Mouse (Mus musculus): ENCODE measurements around the gene Acvr1.

Gene Acvr1

GRCm38 (mm10) chr2:58567066-58567810, at the start of gene Acvr1, which contains the start of gene Upp2:
Gene Acvr1, minus strand, starts transcription at chr2:58567157.
Gene Upp2, plus strand, starts transcription at chr2:58567298.
- DNase-seq (ENCODE audit: inconsistent age in 2 of 2, low spot score in 1 of 2), result peak; percentile 93 to 96

DNA sequence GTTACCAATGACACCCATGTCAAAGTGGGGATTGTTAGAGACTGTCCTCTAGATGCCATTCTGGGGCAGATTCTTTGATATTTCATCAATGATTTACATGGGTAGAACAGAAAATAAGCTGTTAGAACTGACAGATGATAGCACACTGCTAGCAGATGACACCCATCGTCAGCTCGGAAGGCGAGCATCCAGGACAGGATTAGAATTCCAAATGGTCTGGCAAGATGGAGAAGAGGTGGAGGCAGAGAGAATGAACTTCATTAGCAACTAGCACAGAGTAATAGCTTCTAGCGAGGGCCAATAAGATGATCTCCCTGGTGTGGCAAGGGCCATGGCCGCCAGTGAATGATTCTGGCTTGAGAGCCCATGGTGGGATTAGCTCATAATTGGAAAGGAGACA, 48.8 kb upstream of the Acvr1 start:
- no peak for DNase-seq (ENCODE audit: inconsistent age in 2 of 2, low spot score in 1 of 2)

DNA sequence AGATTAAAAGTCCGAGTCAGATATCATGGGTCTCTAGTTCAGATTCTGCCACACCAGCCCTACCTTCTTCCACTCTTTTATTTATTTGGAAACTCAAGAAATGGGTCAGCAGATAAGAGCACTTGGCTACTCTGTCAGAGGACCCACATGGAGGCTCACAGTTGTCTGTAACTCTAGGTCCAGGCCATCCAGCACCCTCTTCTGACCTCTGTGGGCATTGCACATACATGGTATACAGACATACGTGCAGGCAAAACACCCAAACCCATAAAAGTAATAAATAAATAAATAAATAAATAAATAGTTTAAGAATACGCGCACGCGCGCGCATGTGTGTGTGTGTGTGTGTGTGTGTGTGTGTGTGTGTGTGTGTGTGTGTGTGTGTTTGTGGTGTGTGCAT, 47.9 kb upstream of the Acvr1 start:
- DNase-seq (ENCODE audit: inconsistent age in 2 of 2, low spot score in 1 of 2), result no peak

DNA sequence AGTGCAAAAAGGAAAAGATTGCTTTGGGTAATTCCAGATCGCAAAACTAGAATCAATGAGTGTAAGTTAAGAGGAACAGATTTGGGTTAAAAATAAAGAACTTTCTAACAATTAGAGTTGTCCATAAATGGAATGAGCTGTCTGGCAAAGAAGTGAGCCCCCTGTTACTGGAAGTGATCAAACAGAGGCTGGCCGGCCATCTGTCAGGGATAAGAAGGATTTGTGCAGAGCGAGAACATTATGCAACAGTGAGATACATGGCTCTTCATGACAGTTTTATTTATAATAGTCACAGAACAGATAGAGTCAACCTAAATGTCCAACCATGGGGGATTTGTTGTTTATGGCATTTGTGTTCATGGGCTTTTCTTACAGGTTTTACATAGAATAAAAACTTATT, 46.8 kb upstream of the Acvr1 start:
- DNase-seq (ENCODE audit: inconsistent age in 2 of 2, low spot score in 1 of 2), result no peak

DNA sequence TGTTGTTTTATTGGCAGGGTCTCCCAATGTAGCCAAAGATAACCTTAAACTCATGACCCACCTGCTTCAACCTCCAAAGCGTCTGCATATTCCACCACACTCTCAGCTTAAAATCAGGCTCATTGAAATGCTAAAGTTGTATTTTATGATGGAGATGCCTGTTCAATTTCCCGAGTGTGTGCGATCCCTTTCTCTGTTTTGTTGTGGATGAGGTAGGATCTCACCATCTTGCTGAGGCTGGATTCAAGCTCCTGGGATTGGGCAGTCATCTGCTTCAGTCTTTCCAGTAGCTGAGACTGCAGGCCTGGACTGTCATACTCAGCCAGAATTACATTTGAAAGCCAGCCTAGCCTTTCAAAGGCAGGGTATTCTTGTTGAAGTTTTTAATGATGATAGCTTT, 37.8 kb upstream of the Acvr1 start:
- no peak for DNase-seq (ENCODE audit: inconsistent age in 2 of 2, low spot score in 1 of 2)

DNA sequence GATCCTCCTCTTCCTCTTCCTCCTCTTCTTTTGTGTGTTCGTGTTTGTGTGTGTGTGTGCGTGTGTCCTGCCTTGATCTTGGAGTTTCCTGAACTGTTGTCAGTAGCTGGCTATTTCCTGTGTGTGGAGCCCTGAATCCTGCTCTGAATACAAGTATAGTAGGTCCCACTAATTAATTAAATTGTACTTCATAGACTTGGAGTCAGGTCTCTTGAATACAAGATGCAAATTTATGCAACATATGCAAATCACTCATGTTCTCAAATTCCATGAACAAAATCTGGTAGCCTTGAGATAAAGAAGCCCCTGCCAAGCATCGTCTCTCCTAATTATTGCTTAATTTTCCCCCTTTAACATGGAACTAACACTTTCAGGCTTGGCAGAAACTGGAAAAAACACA, 36.4 kb upstream of the Acvr1 start:
- DNase-seq (ENCODE audit: inconsistent age in 2 of 2, low spot score in 1 of 2), result no peak

DNA sequence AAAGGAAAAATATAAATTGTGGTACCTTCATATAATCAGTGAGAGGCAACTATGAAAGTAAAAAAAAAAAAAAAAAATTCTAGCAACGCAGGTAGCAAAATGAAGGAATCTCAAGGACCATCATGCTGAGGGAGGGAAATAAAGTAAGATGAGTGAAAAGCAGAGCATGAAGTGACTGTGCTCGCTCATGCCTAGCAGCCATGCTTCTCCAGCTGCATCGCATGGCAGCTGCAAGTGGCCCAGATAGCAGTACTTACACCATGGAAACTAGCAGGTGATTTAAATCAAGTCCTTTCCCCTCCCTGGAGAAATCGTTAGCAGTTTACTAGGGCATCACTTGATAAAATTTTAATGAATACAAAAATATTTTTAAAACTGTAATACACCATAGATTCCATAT, 34.4 kb upstream of the Acvr1 start:
- no peak for DNase-seq (ENCODE audit: inconsistent age in 2 of 2, low spot score in 1 of 2)

GRCm38 (mm10) chr2:58599639-58600038, 32.7 kb upstream of the Acvr1 start:
- DNase-seq (ENCODE audit: inconsistent age in 2 of 2, low spot score in 1 of 2), result no peak

DNA sequence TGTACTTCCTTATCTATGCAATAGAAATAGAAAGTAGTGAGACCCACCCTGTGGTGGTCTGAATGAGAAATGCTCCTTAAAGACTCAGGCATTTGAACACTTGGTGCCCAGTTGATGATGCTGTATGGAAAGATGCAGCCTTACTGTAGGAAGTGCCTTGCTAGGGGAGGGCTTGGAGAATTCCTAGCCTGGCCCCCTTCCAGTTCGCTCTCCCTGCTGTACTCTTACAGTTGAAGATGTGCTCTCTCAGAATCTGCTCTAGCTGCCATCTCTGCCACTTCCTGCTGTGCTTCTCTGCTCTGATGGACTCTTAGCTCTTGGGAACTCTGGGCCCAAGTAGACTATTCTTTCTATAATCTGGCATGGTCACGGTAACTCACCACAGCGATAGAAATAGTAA, 30.6 kb upstream of the Acvr1 start:
- DNase-seq (ENCODE audit: inconsistent age in 2 of 2, low spot score in 1 of 2), result no peak

- peak in 1 of 2 experiments; percentile 54 for DNase-seq (ENCODE audit: inconsistent age in 2 of 2, low spot score in 1 of 2)
Observed at GRCm38 (mm10) chr2:58596774-58597342, 29.9 kb upstream of the Acvr1 start.

DNA sequence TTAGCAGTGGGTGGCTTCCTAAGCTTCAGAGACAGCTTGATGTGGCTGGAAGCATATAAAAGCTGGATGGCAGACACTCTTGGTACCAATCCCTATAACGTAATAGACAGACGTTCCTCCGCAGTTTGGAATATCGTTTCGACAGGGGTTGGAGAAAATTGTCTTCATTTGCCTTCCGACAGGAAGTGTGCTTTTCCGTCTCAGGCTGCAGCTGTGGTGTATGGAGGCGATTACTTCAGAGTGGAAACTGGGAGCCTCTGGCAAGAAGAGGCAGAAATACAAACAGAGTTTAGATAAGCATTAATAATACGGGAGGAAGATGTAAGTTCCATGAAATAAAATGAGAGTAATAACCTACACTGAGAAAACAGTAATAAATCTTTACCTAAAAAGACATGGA, 28.4 kb upstream of the Acvr1 start:
- DNase-seq (ENCODE audit: inconsistent age in 2 of 2, low spot score in 1 of 2), result no peak

- no peak for DNase-seq (ENCODE audit: inconsistent age in 2 of 2, low spot score in 1 of 2)
Observed at GRCm38 (mm10) chr2:58590055-58590454, 23.1 kb upstream of the Acvr1 start.

GRCm38 (mm10) chr2:58589637-58590036, 22.7 kb upstream of the Acvr1 start:
- DNase-seq (ENCODE audit: inconsistent age in 2 of 2, low spot score in 1 of 2), result peak; percentile 76 to 86

DNA sequence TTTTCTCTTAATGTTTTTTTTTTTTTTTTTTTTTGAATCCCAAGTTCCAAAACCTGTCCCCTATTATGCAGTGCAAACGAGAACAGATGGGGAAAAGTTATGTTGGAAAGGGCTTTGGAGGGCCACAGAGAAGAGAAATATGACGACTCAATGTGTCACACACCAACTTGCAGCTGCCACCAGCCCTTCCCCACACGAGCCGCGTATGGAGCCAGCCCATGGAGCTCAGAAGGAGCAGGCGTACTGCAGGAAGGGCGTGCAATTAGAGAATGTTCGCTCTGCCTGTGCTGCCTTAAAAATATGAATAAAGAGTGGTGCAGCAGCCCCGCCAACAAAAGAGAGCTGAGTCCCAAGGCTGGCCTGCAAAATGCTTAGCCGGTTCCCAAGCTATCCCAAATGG, 19.4 kb upstream of the Acvr1 start:
- DNase-seq (ENCODE audit: inconsistent age in 2 of 2, low spot score in 1 of 2), result no peak

GRCm38 (mm10) chr2:58574167-58574566, 7.2 kb upstream of the Acvr1 start:
- DNase-seq (ENCODE audit: inconsistent age in 2 of 2, low spot score in 1 of 2), result peak in 1 of 2 experiments; percentile 60

- DNase-seq (ENCODE audit: inconsistent age in 2 of 2, low spot score in 1 of 2), result peak in 1 of 2 experiments; percentile 67
Observed at GRCm38 (mm10) chr2:58568841-58569645, 2.1 kb upstream of the Acvr1 start.

- peak; percentile 73 to 89 for DNase-seq (ENCODE audit: inconsistent age in 2 of 2, low spot score in 1 of 2)
Observed at GRCm38 (mm10) chr2:58567866-58568719, 1.1 kb upstream of the Acvr1 start.

DNA sequence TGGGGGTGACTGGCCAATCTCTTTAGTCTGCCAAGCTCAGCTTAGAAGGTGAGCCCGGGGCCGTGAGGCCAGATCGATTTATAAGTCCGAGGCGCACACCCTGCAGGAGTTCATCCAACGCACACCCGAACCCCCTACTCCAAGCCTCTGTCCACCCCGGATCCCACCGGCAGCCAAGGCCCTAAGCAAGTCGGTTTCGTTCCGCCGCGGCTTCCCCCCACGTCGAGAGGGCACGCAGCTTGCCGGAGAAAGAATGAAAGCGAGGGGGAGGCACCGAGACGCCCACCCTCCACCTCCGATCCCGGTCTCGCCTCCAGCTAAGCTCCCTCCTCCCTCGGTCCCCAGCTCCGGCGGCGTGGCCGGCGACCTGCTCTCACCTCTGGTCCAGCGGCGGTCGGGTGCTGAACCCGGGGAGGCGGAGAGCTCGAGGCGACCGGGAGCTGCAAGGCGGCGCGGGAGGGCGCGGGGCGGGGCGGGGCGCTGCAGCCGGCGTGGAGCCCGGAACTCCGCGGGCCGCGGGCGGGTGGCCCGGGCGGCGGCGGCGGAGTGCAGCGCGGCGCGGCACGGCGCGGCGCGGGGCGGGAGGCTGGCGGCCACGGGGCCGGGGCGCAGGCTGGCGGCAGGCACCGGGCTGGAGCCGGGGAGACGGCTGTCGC, 419 bp downstream of the Acvr1 start:
- peak; percentile 78 to 91 for DNase-seq (ENCODE audit: inconsistent age in 2 of 2, low spot score in 1 of 2)

- peak; percentile 49 to 83 for DNase-seq (ENCODE audit: inconsistent age in 2 of 2, low spot score in 1 of 2)
Observed at GRCm38 (mm10) chr2:58566049-58566409, 928 bp downstream of the Acvr1 start.

- DNase-seq (ENCODE audit: inconsistent age in 2 of 2, low spot score in 1 of 2), result peak; percentile 74 to 82
Observed at GRCm38 (mm10) chr2:58565267-58565666, 1.7 kb downstream of the Acvr1 start.

DNA sequence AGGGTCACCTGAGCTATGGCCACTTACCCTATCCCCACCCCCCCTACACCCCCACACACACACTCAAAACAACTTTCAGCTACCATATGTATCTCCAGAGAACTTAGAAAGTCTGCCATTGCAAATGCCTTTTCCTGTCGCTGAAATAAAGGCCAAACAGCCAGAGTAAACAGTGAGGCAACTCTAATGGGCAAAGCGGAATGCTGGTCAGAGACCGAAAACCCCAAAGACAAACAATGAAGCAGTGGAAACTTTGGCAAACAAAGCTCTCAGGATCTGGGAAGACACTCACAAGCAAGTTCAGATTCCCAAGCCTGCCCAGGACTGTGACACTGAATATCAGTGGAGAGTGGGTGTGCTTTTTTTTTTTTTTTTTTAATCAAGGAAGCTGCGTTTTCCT, 4.8 kb downstream of the Acvr1 start:
- DNase-seq (ENCODE audit: inconsistent age in 2 of 2, low spot score in 1 of 2), result no peak

Measured in adrenal gland, adult (tissue).